Mouse (Mus musculus) brown adipose tissue, adult 24 weeks (tissue): Measurements from ENCODE around the gene Knstrn. TPM values are rescaled to one million over a fixed set of nuclear protein-coding genes. Genes with fewer than 3 reads are reported as not detected.

Experiments
- H3K27ac ChIP-seq: fragments of 200-500 bp; replicated peaks from 2 replicates; pipeline ENCODE4 v1.5.1; 2012; ENCODE audit warnings: low read depth, mild to moderate bottlenecking, low read length
- H3K4me1 ChIP-seq: fragments of 200-500 bp; 2 replicates; pipeline ENCODE4 v1.6.1; 2012; ENCODE audit warnings: low read length, mixed read lengths; ENCODE audit not compliant: control insufficient read depth, insufficient read depth, insufficient read length
- H3K4me3 ChIP-seq: fragments of 200-500 bp; 2 replicates; pipeline ENCODE4 v1.5.1; 2012; ENCODE audit warnings: low read depth, mild to moderate bottlenecking, low read length, moderate library complexity; ENCODE audit not compliant: insufficient read depth
- polyA plus RNA-seq: library from polyadenylated mRNA; stranded (reverse); fragments of >200 nt; gene quantifications from 2 replicates; pipeline ENCODE4 v1.2.4, GENCODE M21; 2012; ENCODE audit not compliant: missing spikeins, insufficient read depth, insufficient read length

The Knstrn gene
- polyA plus RNA-seq, 1 experiment = 1.5 TPM

- Histone ChIP-seq H3K27ac (no peak overlapping the region), H3K4me3 (no peak overlapping the region), H3K4me1 (no peaks in the 10 kb centered on the region)
Measured at GRCm38 (mm10) chr2:118871032-118871431, 57.2 kb downstream of the Knstrn start.

DNA sequence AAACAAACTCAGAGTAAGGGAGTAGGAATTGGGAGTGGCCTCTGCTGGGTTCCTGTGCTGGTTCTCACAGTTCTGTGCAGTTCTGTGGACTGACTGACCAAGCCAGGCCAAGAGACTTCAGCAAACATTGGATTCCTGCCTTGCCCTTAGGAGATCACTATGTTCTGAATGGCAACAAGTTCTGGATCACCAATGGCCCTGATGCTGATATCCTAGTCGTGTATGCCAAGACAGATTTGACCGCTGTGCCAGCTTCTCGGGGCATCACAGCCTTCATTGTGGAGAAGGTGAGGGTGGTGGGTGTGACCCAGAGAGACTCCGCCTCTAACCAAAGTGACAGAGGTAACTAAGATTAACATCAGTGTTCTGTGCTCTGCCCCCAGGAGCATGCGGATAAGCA lies 59.2 kb downstream of the Knstrn start:
- no peak overlapping the region for H3K4me3 ChIP-seq
- no peak overlapping the region for H3K27ac ChIP-seq
- H3K4me1 ChIP-seq = no peaks in the 10 kb centered on the region

DNA sequence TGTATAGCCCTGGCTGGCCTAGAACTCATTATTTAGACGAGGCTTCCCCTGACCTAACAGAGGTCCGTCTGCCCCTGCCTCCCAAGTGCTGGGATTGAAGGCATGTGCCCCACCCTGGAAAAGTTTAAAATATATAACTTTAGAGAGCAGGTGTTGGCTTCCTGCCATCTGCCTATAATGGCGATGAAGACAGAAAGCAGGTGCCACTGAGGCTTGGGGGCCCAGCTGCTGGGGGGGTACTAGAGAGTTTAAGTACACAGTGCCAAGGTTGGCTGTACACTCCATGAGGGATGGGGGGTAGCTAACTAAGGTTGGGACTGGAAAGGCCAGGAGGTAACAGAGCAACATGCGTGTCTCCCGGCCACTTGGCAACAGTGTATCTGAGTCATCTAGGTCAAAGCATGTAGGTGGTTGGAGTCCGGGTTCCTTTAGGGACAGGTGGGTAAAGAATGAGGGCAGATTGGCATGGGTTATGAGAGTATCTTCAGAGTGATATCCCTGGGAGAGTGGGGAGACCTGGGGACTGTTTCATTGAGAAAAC lies 60.2 kb downstream of the Knstrn start:
- Histone ChIP-seq H3K4me3 (no peak overlapping the region), H3K27ac (no peak overlapping the region), H3K4me1 (no peaks in the 10 kb centered on the region)

GRCm38 (mm10) chr2:118875316-118875715 lies 61.5 kb downstream of the Knstrn start:
- Histone ChIP-seq H3K4me1 (no peaks in the 10 kb centered on the region), H3K27ac (no peak overlapping the region), H3K4me3 (no peak overlapping the region)

DNA sequence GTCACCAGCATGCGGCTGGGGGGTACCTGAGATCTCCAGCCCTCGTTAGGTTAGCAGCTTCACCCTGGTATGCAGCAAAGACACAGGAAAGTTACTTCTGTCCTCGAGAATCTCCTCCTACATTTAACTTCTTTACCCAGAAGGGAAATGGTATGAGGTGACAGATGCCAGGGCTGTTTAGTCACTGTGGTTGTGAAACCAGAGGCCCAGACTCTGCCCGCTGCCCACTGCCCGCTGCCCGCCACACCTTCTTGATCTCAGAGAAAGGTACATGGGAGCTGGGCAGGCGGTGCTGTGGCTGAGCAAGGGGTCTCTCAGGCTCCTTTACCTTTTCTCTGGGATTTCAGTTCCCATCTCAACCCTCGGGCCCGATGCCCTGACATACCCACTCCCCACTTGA lies 62.6 kb downstream of the Knstrn start:
- Histone ChIP-seq H3K27ac (no peak overlapping the region), H3K4me3 (no peak overlapping the region), H3K4me1 (no peaks in the 10 kb centered on the region)

- 0 out of 2 replicates have a peak overlapping the region, but pooled peaks have one; percentile 32 for H3K27ac ChIP-seq
- H3K4me1 ChIP-seq = no peaks in the 10 kb centered on the region
- H3K4me3 ChIP-seq = no peak overlapping the region
Measured at GRCm38 (mm10) chr2:118881019-118881418, 67.2 kb downstream of the Knstrn start.

DNA sequence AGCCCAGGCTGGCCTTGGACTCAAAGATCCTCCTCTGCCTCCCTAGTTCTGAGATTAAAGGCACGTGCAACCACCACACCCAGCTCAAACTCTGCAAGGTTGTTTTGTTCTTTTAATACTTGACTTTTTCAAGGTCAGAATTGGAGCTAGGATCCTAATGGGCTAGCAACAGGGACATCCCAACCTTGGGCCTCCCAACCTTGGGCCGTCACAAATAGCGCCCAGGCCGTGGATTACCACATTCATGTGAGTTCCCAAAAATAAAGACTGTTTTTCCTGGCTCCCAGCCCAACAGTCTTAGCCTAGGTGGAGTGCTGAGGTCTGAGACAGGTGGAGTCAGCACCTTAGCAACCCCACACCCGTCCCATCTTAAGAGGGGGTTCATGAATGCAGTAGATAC lies 68.2 kb downstream of the Knstrn start:
- H3K4me1 ChIP-seq = no peaks in the 10 kb centered on the region
- no peak overlapping the region for H3K27ac ChIP-seq
- no peak overlapping the region for H3K4me3 ChIP-seq

DNA sequence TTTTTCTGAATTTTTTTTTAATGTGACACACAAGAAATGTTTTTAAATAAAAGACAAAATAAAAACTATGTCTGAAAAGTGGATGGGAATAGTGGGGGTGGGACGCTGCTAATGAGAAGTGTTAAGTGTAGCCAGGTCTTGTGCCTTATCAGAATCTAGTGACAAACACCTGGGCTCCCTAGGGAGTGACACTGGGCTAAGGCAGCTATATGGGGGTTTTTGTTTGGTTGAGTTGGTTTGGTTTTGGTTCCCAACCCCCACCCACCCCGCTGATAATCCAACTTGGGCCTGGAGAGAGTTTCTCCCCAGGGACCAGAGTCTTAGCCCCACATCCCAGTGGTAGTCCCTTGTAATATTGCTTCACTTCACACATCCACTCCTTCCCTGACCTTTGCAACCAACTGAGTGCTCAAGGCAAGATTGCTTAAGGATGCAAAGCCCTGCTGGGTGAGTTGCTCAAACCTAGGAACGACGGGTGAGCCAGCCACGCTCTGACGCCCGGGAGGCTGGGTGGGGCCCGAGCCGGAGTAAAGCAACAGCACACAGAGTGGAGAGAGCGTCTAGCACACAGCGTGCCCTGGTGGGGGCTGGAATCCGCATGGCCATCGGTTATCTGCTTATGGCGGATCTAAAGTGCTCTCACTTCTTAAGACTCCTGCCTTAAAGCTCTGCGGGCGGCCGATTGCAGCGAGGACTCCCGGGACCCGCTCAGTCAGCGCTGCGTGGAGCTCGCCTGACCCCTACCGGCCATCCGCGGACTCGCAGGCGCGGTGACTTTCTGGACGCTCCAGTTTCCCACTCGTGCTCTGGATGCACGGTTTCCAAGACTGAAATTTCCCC lies 69.3 kb downstream of the Knstrn start:
- Histone ChIP-seq H3K4me1 (peaks cover under 1% of the 10 kb centered on the region; the same call in 1 of the 2 replicates), H3K4me3 (peak overlapping the region; percentile 41), H3K27ac (no peak overlapping the region; the same call in 1 of the 2 replicates)

DNA sequence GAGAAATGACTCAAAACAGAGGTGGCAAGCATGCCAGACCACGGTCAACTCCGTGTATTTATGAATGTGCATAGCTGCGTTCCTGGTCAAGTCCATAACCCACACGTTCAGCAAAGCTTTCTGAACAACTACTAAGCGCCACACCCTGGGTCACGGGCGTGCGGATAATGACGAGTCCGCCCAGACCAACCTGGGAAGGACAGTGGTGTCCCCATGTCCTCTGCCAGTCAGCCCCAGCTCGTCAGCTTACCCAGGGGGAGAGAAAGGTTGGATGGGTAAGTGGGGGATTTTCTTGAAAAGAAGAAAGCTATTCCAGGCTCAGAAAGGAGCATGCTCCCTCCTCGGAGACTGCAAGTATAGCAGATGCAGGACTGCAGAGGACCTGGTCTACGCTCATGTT lies 73.6 kb downstream of the Knstrn start:
- Histone ChIP-seq H3K4me3 (no peak overlapping the region), H3K27ac (no peak overlapping the region), H3K4me1 (peaks cover 3% of the 10 kb centered on the region; the same call in 1 of the 2 replicates)

- H3K4me1 ChIP-seq = peaks cover 3% of the 10 kb centered on the region; the same call in 1 of the 2 replicates
- H3K4me3 ChIP-seq = no peak overlapping the region
- H3K27ac ChIP-seq = no peak overlapping the region
Measured at GRCm38 (mm10) chr2:118887845-118888548, 74.2 kb downstream of the Knstrn start.

DNA sequence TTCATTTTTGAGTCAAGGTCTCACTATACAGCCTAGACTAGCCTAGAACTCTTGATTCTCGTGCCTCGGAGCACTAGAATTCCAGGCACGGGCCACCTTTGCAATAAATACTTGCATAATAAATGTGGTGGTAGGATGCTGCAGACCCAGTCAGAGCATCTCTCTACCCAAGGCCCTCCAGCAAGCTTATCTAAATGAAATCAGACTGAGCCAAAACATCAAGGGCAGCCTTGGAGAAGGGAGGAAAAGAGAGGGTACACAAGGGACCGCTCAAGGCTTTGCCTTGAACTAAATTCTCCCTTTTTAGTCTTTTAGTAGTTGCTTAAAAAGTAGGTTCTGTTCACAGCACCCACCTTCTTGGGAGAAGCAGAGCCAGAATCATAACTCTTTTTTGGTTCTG lies 77.4 kb downstream of the Knstrn start:
- H3K4me1 ChIP-seq = peaks cover 3% of the 10 kb centered on the region; the same call in 1 of the 2 replicates
- no peak overlapping the region for H3K4me3 ChIP-seq
- no peak overlapping the region for H3K27ac ChIP-seq

- Histone ChIP-seq H3K27ac (no peak overlapping the region), H3K4me1 (no peaks in the 10 kb centered on the region; the same call in 1 of the 2 replicates)
Measured at GRCm38 (mm10) chr2:118895990-118896913, 82.4 kb downstream of the Knstrn start.

DNA sequence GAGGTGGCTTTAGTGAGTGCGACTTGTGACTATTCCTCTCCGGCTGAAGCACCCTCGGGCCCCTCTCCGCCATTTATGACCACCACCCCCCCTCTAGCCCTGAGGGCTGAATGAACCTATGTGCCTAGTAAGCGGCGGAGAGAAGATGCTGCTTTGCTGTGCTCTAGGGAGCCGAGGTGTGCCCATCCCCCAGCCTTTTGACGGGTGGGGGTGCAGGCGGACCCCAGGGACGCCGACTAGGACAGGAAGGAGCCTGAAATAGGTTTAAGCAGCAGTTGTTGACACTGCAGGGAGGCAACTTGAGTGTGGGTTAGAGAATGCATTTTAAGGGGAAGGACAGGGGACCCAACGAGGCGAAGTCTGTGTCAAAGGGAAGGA lies 83.1 kb downstream of the Knstrn start:
- H3K4me3 ChIP-seq = peak overlapping the region; percentile 68
- no peak overlapping the region for H3K27ac ChIP-seq
- H3K4me1 ChIP-seq = no peaks in the 10 kb centered on the region; the same call in 1 of the 2 replicates

More at GRCm38 (mm10) chr2:118895990-118896913, 82.4 kb downstream of the Knstrn start:
- peak overlapping the region; percentile 68 for H3K4me3 ChIP-seq

DNA sequence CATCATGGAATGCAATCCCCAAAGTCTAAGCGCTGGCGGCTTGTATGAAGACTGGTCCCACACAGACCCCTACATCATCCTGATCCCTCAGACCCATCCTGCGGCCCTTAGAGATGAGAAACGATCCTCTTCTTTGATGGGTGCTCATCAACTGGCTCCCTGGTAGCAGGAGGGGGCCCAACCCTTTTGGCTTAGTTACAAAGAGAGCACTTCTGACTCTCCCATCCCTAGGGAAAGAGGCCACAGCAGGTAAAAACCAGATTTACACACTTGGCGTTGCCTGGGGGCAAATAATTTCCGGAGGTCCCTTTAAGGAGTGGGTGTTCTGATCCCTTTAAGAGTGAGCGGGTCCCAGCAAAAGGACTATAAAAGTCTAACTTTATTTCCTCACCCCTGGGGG lies 83.6 kb downstream of the Knstrn start:
- Histone ChIP-seq H3K4me1 (no peaks in the 10 kb centered on the region; the same call in 1 of the 2 replicates), H3K4me3 (peak overlapping the region; percentile 68), H3K27ac (no peak overlapping the region)
